Mouse (Mus musculus) heart, adult 2 months (tissue): ENCODE measurements around the gene Tex2. TPM values are rescaled to one million over a fixed set of nuclear protein-coding genes. Genes with fewer than 3 reads are reported as not detected.

Source experiments
- DNase-seq, 2 experiments: peaks; one replicate each; pipeline ENCODE4 v3.0.0; 2021
- H3K27ac ChIP-seq: fragments of 200-600 bp; 2 replicates; pipeline ENCODE4 v1.8.1; 2022
- H3K27me3 ChIP-seq: fragments of 200-500 bp; 2 replicates; pipeline ENCODE4 v1.6.1; 2012; ENCODE audit warnings: mild to moderate bottlenecking, low read length, inconsistent platforms, mixed read lengths; ENCODE audit not compliant: control insufficient read depth, insufficient read depth
- H3K36me3 ChIP-seq: fragments of 200-500 bp; 2 replicates; pipeline ENCODE4 v1.6.1; 2012; ENCODE audit warnings: low read length, inconsistent platforms; ENCODE audit not compliant: control insufficient read depth, insufficient read depth
- H3K4me1 ChIP-seq: fragments of 200-500 bp; 2 replicates; pipeline ENCODE4 v1.6.1; 2011; ENCODE audit warnings: low read length; ENCODE audit not compliant: control insufficient read depth, insufficient read depth
- H3K4me3 ChIP-seq: fragments of 200-600 bp; 2 replicates; pipeline ENCODE4 v1.8.1; 2022
- H3K79me2 ChIP-seq: fragments of 200-500 bp; replicated peaks from 2 replicates; pipeline ENCODE4 v1.6.1; 2012; ENCODE audit warnings: mild to moderate bottlenecking, inconsistent platforms, low read length, moderate library complexity, mixed read lengths; ENCODE audit not compliant: control insufficient read depth, insufficient read depth
- H3K9ac ChIP-seq: fragments of 200-500 bp; 2 replicates; pipeline ENCODE4 v1.6.1; 2012; ENCODE audit warnings: low read depth, mild to moderate bottlenecking, control low read depth, inconsistent platforms, low read length, mixed read lengths
- CTCF ChIP-seq: fragments of 200-600 bp; IDR thresholded peaks from 2 replicates; pipeline ENCODE4 v1.8.1; 2022; ENCODE audit warnings: antibody characterized with exemption, mild to moderate bottlenecking, moderate library complexity
- EP300 ChIP-seq: fragments of 200-500 bp; IDR thresholded peaks from 2 replicates; pipeline ENCODE4 v1.6.1; 2011; ENCODE audit warnings: low read depth, low read length, control low read depth; ENCODE audit not compliant: insufficient read depth
- POLR2A ChIP-seq: fragments of 200-500 bp; IDR thresholded peaks from 2 replicates; pipeline ENCODE4 v1.6.1; 2011; ENCODE audit warnings: mild to moderate bottlenecking, low read depth, low read length, control low read depth; ENCODE audit not compliant: insufficient read depth
- WGBS: fragments of 180-500 bp; shearing (Covaris S2); methylation state at CpG from one replicate; pipeline ENCODE4 v1.1.7; 2018; 5-methylcytosine and 5-hydroxymethylcytosine counted together
- intact Hi-C: fragments of 180-260 bp; cut with DNase I; formaldehyde crosslinking; loops from one replicate; pipeline ENCODE4 v1.15.1; 2025
- polyA plus RNA-seq: library from polyadenylated mRNA; depleted of rRNA; stranded (reverse); fragments of >200 nt; gene quantifications from 2 replicates; pipeline ENCODE4 v1.2.3, GENCODE M21; 2012
- total RNA-seq, 2 experiments: library from RNA; stranded (reverse); gene quantifications; 2 replicates each; pipeline ENCODE4 v1.2.3; 2021

Tex2 gene
- total and polyA plus RNA-seq, 3 experiments: 17.2 to 46.8 (median 42.5) TPM

- DNase-seq: no peak
- no peak overlapping the region for H3K4me3 ChIP-seq
- no peak for TF ChIP-seq POLR2A
- TF ChIP-seq EP300: no peak
- TF ChIP-seq CTCF: no peak
- no peaks in the 10 kb centered on the region for H3K36me3 ChIP-seq
- H3K9ac ChIP-seq: no peak overlapping the region
- H3K79me2 ChIP-seq: no peaks in the 10 kb centered on the region
- H3K4me1 ChIP-seq: peaks cover 3% of the 10 kb centered on the region; the same call in 1 of the 2 replicates
- no peak overlapping the region for H3K27ac ChIP-seq
- 59% methylated on average over 6 of the region's 6 CpGs for WGBS
- no peaks in the 10 kb centered on the region for H3K27me3 ChIP-seq
- intact Hi-C loops: no loop called here
Observed at GRCm38 (mm10) chr11:106598339-106598738, 14.9 kb downstream of the Tex2 start.

GRCm38 (mm10) chr11:106597737-106598330 lies 15.4 kb downstream of the Tex2 start:
- Histone ChIP-seq H3K4me3 (no peak overlapping the region), H3K27ac (no peak overlapping the region), H3K4me1 (peaks cover 3% of the 10 kb centered on the region; the same call in 1 of the 2 replicates), H3K79me2 (no peaks in the 10 kb centered on the region), H3K9ac (no peak overlapping the region), H3K27me3 (no peaks in the 10 kb centered on the region), H3K36me3 (no peaks in the 10 kb centered on the region)
- TF ChIP-seq POLR2A: no peak
- TF ChIP-seq EP300: no peak
- no peak for TF ChIP-seq CTCF
- intact Hi-C loops: no loop called here
- WGBS: 79% methylated on average over 10 of the region's 10 CpGs
- DNase-seq: no peak

GRCm38 (mm10) chr11:106591183-106591582 lies 22.0 kb downstream of the Tex2 start:
- H3K27ac ChIP-seq: no peak overlapping the region
- peaks cover 3% of the 10 kb centered on the region for H3K79me2 ChIP-seq
- no peak for DNase-seq
- peaks cover 8% of the 10 kb centered on the region for H3K4me1 ChIP-seq
- H3K27me3 ChIP-seq: no peaks in the 10 kb centered on the region
- H3K36me3 ChIP-seq: no peaks in the 10 kb centered on the region
- no peak overlapping the region for H3K9ac ChIP-seq
- intact Hi-C loops: no loop called here
- TF ChIP-seq POLR2A (no peak), CTCF (no peak), EP300 (no peak)
- no peak overlapping the region for H3K4me3 ChIP-seq
- WGBS: 93% methylated on average over 11 of the region's 11 CpGs

- Histone ChIP-seq H3K9ac (no peak overlapping the region), H3K27ac (no peak overlapping the region), H3K4me1 (peaks cover 8% of the 10 kb centered on the region), H3K79me2 (peaks cover 3% of the 10 kb centered on the region), H3K4me3 (no peak overlapping the region), H3K36me3 (no peaks in the 10 kb centered on the region), H3K27me3 (no peaks in the 10 kb centered on the region)
- 89% methylated on average over 5 of the region's 5 CpGs for WGBS
- intact Hi-C loops: no loop called here
- TF ChIP-seq CTCF (no peak), EP300 (no peak), POLR2A (no peak)
- DNase-seq: no peak
Observed at GRCm38 (mm10) chr11:106590143-106590542, 23.1 kb downstream of the Tex2 start.

- intact Hi-C loops: loop anchor here (2.0 kb wide), 1 partner anchor 20 kb away; no protein-coding TSS in a partner anchor
- Histone ChIP-seq H3K36me3 (no peaks in the 10 kb centered on the region), H3K4me3 (no peak overlapping the region), H3K9ac (no peak overlapping the region), H3K27me3 (no peaks in the 10 kb centered on the region), H3K79me2 (peaks cover 3% of the 10 kb centered on the region), H3K27ac (no peak overlapping the region; the same call in 1 of the 2 replicates), H3K4me1 (peaks cover 8% of the 10 kb centered on the region)
- 18% methylated on average over 8 of the region's 8 CpGs for WGBS
- no peak for DNase-seq
- no peak for TF ChIP-seq POLR2A
- TF ChIP-seq EP300: 0 out of 2 replicates have a peak, but pooled peaks have one; percentile 45
- TF ChIP-seq CTCF: no peak
Observed at GRCm38 (mm10) chr11:106588781-106589180, 24.4 kb downstream of the Tex2 start.

GRCm38 (mm10) chr11:106587786-106588519 lies 25.3 kb downstream of the Tex2 start:
- no peak for TF ChIP-seq CTCF
- no peak for TF ChIP-seq EP300
- TF ChIP-seq POLR2A: no peak
- Histone ChIP-seq H3K4me1 (peaks cover 8% of the 10 kb centered on the region), H3K27me3 (no peaks in the 10 kb centered on the region), H3K36me3 (no peaks in the 10 kb centered on the region), H3K79me2 (peaks cover 3% of the 10 kb centered on the region), H3K27ac (no peak overlapping the region), H3K9ac (no peak overlapping the region), H3K4me3 (no peak overlapping the region)
- DNase-seq: no peak
- intact Hi-C loops: loop anchor here (2.0 kb wide), 1 partner anchor 21 kb away; no protein-coding TSS in a partner anchor
- 80% methylated on average over 10 of the region's 10 CpGs for WGBS
